Mouse (Mus musculus) kidney, postnatal 10 days (tissue): ENCODE results near the gene Foxc2.

Source experiments
- DNase-seq: peaks from one replicate; pipeline ENCODE4 v3.0.0; 2021; ENCODE audit warnings: mixed read lengths

The Foxc2 gene

DNA sequence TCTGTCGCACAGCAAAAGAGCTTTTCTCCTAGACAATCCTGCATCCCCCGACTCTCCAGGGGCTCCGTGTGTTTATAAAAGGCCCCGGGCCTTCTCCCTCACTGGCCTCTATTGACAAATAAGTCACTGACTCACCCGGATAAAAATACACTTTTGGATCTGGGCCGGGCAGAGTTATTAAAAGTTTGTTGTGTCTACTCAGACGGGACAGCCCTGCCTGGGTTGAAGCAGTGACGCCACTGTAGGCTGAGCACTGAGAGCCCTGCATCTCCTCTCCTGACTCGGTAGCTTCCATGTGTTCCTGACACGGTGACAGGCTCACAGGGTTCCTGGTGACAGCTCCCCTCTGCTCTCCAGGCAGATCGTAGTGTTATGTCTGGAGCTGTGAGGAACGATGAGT lies 36.4 kb downstream of the Foxc2 start:
- DNase-seq: peak; percentile 61

DNA sequence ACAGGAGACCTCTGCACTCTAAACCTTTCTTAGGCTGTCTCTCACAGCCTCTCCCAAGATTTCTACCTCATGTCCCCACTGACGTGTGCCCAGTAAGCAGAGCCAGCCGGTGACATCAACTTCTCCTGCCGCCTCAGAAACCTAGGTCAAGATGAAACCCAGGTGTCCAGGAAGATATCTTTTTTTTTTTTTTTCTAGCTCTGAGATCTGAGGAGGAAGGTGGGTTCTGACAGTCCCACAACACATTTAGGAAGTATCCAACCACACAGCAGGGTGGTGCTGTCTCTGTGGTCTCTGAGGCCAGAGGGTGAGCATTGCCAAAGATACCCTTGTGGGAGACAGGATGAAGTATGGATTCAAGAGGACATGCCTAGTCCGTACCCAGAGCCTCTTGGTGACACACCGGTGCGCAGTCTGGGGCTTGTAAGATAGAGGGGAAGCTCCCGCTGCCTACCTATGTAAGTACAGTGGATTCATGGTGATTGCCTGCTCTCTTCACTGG lies 41.1 kb downstream of the Foxc2 start:
- DNase-seq: no peak

- DNase-seq: no peak
These were observed 42.8 kb downstream of the Foxc2 start for GRCm38 (mm10) chr8:121158812-121159211.

DNA sequence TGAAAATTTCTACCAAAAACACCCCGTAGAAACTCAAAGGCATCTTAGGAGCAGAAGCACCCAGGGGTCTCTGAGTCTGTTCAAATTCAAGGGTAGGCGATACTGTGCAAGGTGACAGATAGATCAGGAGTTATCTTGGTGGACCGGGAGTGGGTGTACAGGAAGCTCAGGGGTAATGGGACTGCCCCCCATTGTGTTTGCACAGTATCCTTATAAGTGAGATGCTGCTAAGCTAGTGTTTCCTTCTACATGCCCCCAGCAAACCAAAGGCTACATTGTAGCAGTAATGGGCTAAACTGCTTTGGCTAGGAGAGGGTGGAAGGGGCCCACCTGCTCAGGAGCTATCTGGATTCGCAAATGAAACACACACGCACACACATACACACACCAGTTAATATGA lies 45.5 kb downstream of the Foxc2 start:
- DNase-seq: no peak

GRCm38 (mm10) chr8:121162413-121162812 lies 46.4 kb downstream of the Foxc2 start:
- no peak for DNase-seq

- DNase-seq: peak; percentile 55
These were observed 47.1 kb downstream of the Foxc2 start for GRCm38 (mm10) chr8:121162906-121163695.

DNA sequence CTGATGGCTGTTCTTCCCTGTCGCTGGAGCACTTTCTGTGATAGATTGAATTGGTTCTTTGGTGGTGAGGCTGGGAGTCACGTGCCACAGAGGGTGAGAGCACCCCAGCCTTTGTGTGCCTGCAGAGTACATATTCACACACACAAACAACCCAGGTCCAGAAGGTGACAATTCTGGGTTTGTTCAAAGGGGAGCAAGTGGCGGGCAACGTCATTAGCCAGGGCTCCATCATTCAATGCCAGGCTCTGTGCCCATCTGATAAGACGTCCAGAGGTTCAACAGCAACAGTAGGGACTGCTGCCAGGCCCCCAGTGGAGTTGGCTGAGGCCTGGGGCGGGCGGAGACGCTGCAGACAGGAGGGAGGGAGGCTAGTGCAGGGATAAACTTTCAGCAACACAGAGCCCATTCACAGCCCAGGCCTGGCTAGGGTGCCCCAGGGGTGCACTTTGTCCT lies 48.1 kb downstream of the Foxc2 start:
- peak; percentile 70 for DNase-seq

GRCm38 (mm10) chr8:121168033-121168432 lies 52.1 kb downstream of the Foxc2 start:
- no peak for DNase-seq
